Mouse (Mus musculus): ENCODE measurements around the gene Mms22l. TPM values are rescaled to one million over a fixed set of nuclear protein-coding genes. Genes with fewer than 3 reads are reported as not detected.

The Mms22l gene
- polyA plus RNA-seq, 1 experiment from 2014 or later = 18.9 TPM

DNA sequence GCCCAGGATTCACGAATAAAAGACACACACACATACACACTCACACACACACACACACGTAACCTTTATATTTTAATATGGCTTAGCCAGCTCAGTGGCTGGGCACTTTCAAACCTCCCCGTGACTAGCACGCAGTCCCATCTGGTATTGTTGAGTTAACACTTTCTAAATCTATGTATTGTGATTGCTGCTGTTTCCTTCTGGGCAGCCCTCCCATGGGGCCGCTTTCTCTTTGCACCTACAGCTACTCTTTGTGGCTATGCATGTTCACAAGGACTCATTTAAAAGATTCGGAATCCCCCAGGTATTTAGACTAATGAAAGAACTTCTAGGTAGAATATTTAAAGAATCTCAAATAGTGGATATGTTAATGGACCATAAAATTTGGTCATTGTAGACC, 105.5 kb downstream of the Mms22l start:
- Histone ChIP-seq H3K4me2 (ENCODE audit: low read depth, low read length) (no peak overlapping the region), H3K9ac (ENCODE audit: low read depth, low read length) (no peak overlapping the region), H3K4me3 (ENCODE audit: low read length) (no peak overlapping the region), H3K27me3 (replicated peaks; ENCODE audit: control insufficient read depth, insufficient read depth, low read length) (no peaks in the 10 kb centered on the region), H3K4me1 (ENCODE audit: control insufficient read depth, insufficient read depth, low read length) (no peaks in the 10 kb centered on the region), H3K27ac (ENCODE audit: low read length) (no peak overlapping the region), H3K9me3 (ENCODE audit: control insufficient read depth, low read length) (no peaks in the 10 kb centered on the region), H3K36me3 (ENCODE audit: control insufficient read depth, insufficient read depth, low read length) (peaks cover 5% of the 10 kb centered on the region; the same call in 1 of the 2 replicates)
- no peak for ATAC-seq
- 94% methylated on average over 6 of the region's 6 CpGs for WGBS

DNA sequence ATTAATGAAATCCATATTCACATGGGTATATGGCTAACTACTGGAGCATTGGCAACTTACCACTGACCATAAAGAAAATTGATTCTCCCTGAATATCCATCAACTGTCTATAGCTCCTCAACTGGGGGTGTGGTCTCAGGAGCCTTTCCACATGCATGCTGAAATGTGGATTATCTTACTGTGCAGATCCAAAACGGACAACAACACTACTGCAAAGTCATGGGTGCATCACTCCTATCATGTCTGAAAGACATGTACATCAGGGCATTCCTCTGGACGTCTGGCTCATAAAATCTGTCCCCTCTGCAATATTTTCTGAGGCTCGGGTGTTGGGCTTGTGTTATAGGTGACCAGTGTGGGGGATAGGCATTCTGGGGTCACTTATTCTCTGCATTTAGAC, 112.8 kb downstream of the Mms22l start:
- no peak for ATAC-seq
- Histone ChIP-seq H3K4me2 (ENCODE audit: low read depth, low read length) (no peak overlapping the region), H3K27ac (ENCODE audit: low read length) (no peak overlapping the region), H3K36me3 (ENCODE audit: control insufficient read depth, insufficient read depth, low read length) (no peaks in the 10 kb centered on the region), H3K4me1 (ENCODE audit: control insufficient read depth, insufficient read depth, low read length) (no peaks in the 10 kb centered on the region), H3K27me3 (replicated peaks; ENCODE audit: control insufficient read depth, insufficient read depth, low read length) (no peaks in the 10 kb centered on the region), H3K9me3 (ENCODE audit: control insufficient read depth, low read length) (no peaks in the 10 kb centered on the region), H3K9ac (ENCODE audit: low read depth, low read length) (no peak overlapping the region), H3K4me3 (ENCODE audit: low read length) (no peak overlapping the region)
- 76% methylated on average over 3 of the region's 3 CpGs for WGBS

DNA sequence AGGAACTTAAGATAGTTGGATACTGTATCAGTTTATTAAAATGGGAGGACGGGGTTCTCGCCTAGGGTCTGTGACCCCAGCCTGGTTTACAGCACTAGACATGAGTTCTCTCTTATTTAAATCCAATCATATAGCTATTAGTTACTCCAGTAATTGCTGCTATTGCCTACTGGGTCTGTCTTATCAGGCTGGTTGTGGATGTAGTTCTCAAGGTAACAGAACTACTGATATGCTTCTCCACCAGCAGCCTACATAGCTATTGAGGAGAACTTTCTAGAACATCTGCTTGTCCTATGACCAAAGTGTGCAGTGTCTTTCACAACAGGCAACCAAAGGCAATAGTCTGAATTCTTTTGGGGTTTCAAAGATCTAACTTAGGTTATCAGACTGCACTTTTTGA, 113.3 kb downstream of the Mms22l start:
- WGBS = 97% methylated on average over 2 of the region's 2 CpGs
- H3K4me2 ChIP-seq (ENCODE audit: low read depth, low read length) = no peak overlapping the region
- H3K9me3 ChIP-seq (ENCODE audit: control insufficient read depth, low read length) = no peaks in the 10 kb centered on the region
- no peak overlapping the region for H3K4me3 ChIP-seq (ENCODE audit: low read length)
- no peaks in the 10 kb centered on the region for H3K27me3 ChIP-seq (replicated peaks; ENCODE audit: control insufficient read depth, insufficient read depth, low read length)
- no peak overlapping the region for H3K27ac ChIP-seq (ENCODE audit: low read length)
- no peaks in the 10 kb centered on the region for H3K36me3 ChIP-seq (ENCODE audit: control insufficient read depth, insufficient read depth, low read length)
- no peak overlapping the region for H3K9ac ChIP-seq (ENCODE audit: low read depth, low read length)
- H3K4me1 ChIP-seq (ENCODE audit: control insufficient read depth, insufficient read depth, low read length) = no peaks in the 10 kb centered on the region
- ATAC-seq = no peak

DNA sequence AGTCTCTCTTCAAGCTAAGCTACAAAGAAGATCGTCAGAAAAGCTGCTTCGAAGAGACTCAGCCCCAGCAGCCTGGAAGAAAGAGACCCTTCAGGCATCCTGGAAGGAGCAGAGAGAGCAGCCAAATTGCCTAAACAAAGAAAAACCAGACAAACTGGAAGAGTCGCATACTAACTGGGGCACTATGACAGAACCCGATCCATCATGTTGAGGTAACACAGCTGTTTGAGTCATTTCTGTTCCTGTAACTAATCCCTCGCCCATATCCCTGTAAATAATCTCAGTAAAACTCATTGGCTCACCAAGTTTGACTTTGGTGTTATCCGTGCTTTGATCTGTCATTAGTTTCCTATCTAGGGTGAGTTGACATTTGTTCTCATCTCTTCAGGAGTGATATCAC, 123.8 kb downstream of the Mms22l start:
- H3K9me3 ChIP-seq (ENCODE audit: control insufficient read depth, low read length) = no peaks in the 10 kb centered on the region
- no peaks in the 10 kb centered on the region for H3K27me3 ChIP-seq (replicated peaks; ENCODE audit: control insufficient read depth, insufficient read depth, low read length)
- H3K36me3 ChIP-seq (ENCODE audit: control insufficient read depth, insufficient read depth, low read length) = no peaks in the 10 kb centered on the region
- H3K4me2 ChIP-seq (ENCODE audit: low read depth, low read length) = no peak overlapping the region
- WGBS = 42% methylated on average over 6 of the region's 6 CpGs
- no peaks in the 10 kb centered on the region for H3K4me1 ChIP-seq (ENCODE audit: control insufficient read depth, insufficient read depth, low read length)
- no peak overlapping the region for H3K4me3 ChIP-seq (ENCODE audit: low read length)
- H3K9ac ChIP-seq (ENCODE audit: low read depth, low read length) = no peak overlapping the region
- no peak for ATAC-seq
- H3K27ac ChIP-seq (ENCODE audit: low read length) = no peak overlapping the region

DNA sequence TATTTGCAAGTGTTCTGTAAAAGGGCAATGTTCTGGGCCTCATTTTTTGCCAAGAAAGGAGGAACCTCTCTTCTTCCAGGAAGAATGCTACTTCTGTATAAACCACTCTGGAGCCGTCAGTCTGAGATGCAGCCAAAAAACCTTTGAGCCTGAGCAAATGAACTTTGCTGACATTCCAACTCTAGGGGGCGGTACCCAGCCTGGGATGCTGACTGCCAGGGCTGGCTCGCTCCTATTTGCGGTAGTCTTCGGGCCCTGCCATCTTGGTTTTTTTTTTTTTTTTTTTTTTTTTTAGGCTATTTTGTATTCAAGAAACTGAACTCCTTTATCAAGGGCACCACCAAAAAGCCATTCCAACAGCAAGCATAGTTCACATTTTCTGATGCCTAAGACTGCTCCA, 124.2 kb downstream of the Mms22l start:
- Histone ChIP-seq H3K9ac (ENCODE audit: low read depth, low read length) (no peak overlapping the region), H3K27me3 (replicated peaks; ENCODE audit: control insufficient read depth, insufficient read depth, low read length) (no peaks in the 10 kb centered on the region), H3K27ac (ENCODE audit: low read length) (no peak overlapping the region), H3K4me1 (ENCODE audit: control insufficient read depth, insufficient read depth, low read length) (no peaks in the 10 kb centered on the region), H3K36me3 (ENCODE audit: control insufficient read depth, insufficient read depth, low read length) (no peaks in the 10 kb centered on the region), H3K4me2 (ENCODE audit: low read depth, low read length) (no peak overlapping the region), H3K9me3 (ENCODE audit: control insufficient read depth, low read length) (no peaks in the 10 kb centered on the region), H3K4me3 (ENCODE audit: low read length) (no peak overlapping the region)
- ATAC-seq = no peak
- WGBS = 60% methylated on average over 5 of the region's 5 CpGs

DNA sequence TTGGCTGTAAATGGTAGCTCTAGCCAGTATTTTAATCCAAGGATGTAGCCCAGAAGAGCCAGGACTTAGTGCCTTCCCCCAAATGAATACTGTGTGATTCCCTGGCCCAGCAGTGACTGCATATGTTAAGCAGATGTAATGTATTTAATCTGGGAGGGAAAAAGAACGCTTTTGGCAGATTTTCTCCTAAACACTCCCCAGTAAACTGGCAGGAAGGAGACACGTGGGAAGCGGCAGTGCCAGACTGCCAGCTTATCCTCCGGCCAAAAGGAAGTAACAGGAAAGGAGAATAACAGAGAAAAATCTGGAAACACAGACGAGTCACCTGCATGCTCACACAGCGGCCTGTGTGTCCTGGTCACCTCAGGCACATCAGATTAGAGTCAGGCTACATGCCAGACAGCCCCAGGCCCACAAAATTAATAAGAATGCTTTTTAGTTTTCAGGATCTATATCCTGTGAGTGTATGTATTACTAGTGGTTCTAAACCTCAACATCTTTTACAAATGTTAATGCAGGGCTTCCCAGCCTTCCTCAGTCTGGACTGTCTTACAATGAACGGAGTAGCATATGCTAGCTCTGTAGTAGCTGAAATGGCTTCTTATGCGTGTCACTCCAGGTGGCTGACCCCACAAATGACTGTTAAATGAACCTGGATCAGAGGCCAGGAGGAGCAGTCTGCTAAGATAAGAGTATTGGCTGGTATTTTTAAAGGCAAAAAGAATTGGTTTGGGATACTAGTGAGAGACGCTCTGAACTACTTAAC, 125.4 kb downstream of the Mms22l start:
- Histone ChIP-seq H3K27ac (ENCODE audit: low read length) (no peak overlapping the region), H3K4me3 (ENCODE audit: low read length) (no peak overlapping the region), H3K9ac (ENCODE audit: low read depth, low read length) (no peak overlapping the region), H3K27me3 (replicated peaks; ENCODE audit: control insufficient read depth, insufficient read depth, low read length) (no peaks in the 10 kb centered on the region), H3K36me3 (ENCODE audit: control insufficient read depth, insufficient read depth, low read length) (no peaks in the 10 kb centered on the region), H3K4me2 (ENCODE audit: low read depth, low read length) (no peak overlapping the region), H3K4me1 (ENCODE audit: control insufficient read depth, insufficient read depth, low read length) (no peaks in the 10 kb centered on the region), H3K9me3 (ENCODE audit: control insufficient read depth, low read length) (no peaks in the 10 kb centered on the region)
- 70% methylated on average over 9 of the region's 9 CpGs for WGBS
- ATAC-seq = no peak

DNA sequence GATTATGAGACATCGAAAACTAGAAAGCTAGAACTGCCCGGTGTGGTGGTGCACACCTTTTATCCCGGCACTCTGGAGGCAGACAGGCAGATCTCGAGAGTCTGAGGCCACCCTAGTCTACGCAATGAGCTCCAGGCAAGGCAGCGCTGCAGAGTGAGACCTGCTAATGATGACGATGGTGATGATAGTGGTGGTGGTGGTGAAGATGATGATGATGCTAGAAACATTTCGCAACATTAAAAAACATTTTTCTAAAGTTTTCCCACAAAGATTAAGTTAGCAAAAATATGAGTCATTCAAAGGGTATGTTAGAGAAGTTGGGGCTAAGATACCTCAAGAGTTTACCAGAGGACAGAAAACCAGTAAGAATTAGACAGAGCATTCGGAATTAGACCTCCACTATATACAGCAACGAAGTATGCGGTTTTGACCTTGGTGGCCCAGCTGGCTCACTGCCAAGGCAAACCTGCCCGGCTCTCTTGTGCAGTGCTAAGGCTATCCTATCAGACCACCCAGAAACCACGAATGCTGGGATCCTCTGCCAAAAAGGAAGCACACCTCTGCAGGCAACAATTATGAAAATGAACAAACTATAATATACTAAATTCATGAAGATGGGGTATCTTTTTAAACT, 129.8 kb downstream of the Mms22l start:
- H3K9me3 ChIP-seq (ENCODE audit: control insufficient read depth, low read length) = no peaks in the 10 kb centered on the region
- no peaks in the 10 kb centered on the region for H3K4me1 ChIP-seq (ENCODE audit: control insufficient read depth, insufficient read depth, low read length)
- ATAC-seq = no peak; the same call in 1 of the 2 replicates
- no peak overlapping the region for H3K4me3 ChIP-seq (ENCODE audit: low read length)
- no peaks in the 10 kb centered on the region for H3K36me3 ChIP-seq (ENCODE audit: control insufficient read depth, insufficient read depth, low read length)
- 73% methylated on average over 13 of the region's 13 CpGs for WGBS
- H3K27me3 ChIP-seq (replicated peaks; ENCODE audit: control insufficient read depth, insufficient read depth, low read length) = no peaks in the 10 kb centered on the region
- H3K9ac ChIP-seq (ENCODE audit: low read depth, low read length) = no peak overlapping the region
- no peak overlapping the region for H3K27ac ChIP-seq (ENCODE audit: low read length)
- no peak overlapping the region for H3K4me2 ChIP-seq (ENCODE audit: low read depth, low read length)

DNA sequence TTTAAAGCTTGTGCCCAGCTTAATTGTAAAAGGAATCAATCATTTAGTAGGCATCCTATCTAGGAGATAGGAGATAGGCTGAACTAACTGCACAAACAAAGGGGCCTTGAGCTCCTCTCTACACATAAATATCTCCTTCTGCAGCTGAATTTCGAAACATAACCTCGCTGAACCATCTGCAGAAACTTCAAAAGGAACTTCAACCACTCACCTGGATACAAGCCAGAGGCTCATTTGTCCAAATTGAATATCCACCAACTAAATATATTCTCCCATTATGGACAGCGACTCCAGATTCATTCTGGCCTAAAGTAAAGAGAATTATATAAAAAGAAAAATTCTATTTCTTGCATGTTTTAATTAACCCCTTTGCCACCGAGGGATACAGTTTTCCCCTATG, 130.4 kb downstream of the Mms22l start:
- no peak overlapping the region for H3K4me2 ChIP-seq (ENCODE audit: low read depth, low read length)
- no peak overlapping the region for H3K4me3 ChIP-seq (ENCODE audit: low read length)
- H3K27me3 ChIP-seq (replicated peaks; ENCODE audit: control insufficient read depth, insufficient read depth, low read length) = no peaks in the 10 kb centered on the region
- no peak for ATAC-seq
- no peaks in the 10 kb centered on the region for H3K4me1 ChIP-seq (ENCODE audit: control insufficient read depth, insufficient read depth, low read length)
- 58% methylated on average over 4 of the region's 4 CpGs for WGBS
- H3K36me3 ChIP-seq (ENCODE audit: control insufficient read depth, insufficient read depth, low read length) = no peaks in the 10 kb centered on the region
- H3K27ac ChIP-seq (ENCODE audit: low read length) = no peak overlapping the region
- H3K9ac ChIP-seq (ENCODE audit: low read depth, low read length) = no peak overlapping the region
- H3K9me3 ChIP-seq (ENCODE audit: control insufficient read depth, low read length) = no peaks in the 10 kb centered on the region

DNA sequence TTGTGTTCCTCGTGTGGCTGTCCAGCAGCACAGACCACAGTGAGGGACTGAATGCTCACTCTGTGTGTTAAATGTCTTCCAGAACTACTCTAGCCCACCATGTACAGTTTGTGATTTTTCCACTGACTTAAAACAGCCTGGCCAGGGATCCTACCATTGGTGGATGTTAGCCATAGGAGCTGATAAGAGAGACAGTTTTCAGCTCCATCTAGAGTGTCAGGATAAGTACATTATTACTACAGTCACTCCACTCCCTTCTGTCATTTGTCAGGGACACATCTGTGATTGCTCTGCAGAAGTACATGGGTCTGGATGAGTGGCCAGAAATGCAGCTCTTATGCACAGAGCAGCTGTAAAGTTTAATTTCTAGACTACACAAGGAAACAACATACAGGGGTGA, 131.6 kb downstream of the Mms22l start:
- H3K27me3 ChIP-seq (replicated peaks; ENCODE audit: control insufficient read depth, insufficient read depth, low read length) = no peaks in the 10 kb centered on the region
- H3K9ac ChIP-seq (ENCODE audit: low read depth, low read length) = no peak overlapping the region
- no peak overlapping the region for H3K4me3 ChIP-seq (ENCODE audit: low read length)
- 63% methylated on average over 1 of the region's 1 CpGs for WGBS
- H3K4me2 ChIP-seq (ENCODE audit: low read depth, low read length) = no peak overlapping the region
- no peaks in the 10 kb centered on the region for H3K36me3 ChIP-seq (ENCODE audit: control insufficient read depth, insufficient read depth, low read length)
- no peak overlapping the region for H3K27ac ChIP-seq (ENCODE audit: low read length)
- no peaks in the 10 kb centered on the region for H3K4me1 ChIP-seq (ENCODE audit: control insufficient read depth, insufficient read depth, low read length)
- ATAC-seq = no peak
- H3K9me3 ChIP-seq (ENCODE audit: control insufficient read depth, low read length) = no peaks in the 10 kb centered on the region

All from intestine, embryonic 16.5 days (tissue).